Mouse (Mus musculus) heart, postnatal 0 days (tissue): Measurements from ENCODE around the gene Cox5b. TPM values are rescaled to one million over a fixed set of nuclear protein-coding genes. Genes with fewer than 3 reads are reported as not detected.
A peak's percentile ranks its signal among the peaks of the same experiment; 100 is the strongest.

Experiments
- ATAC-seq: fragments of 200-750 bp; cut with Nextera tagmentation; 2 replicates; pipeline ENCODE4 v1.8.0; 2017; ENCODE audit warnings: low read depth, moderate number of reproducible peaks, moderate library complexity; ENCODE audit not compliant: insufficient read depth
- DNase-seq: peaks from one replicate; pipeline ENCODE4 v3.0.0-alpha.2; 2016; ENCODE audit warnings: low spot score
- H3K27ac ChIP-seq: fragments of 300-500 bp; sonication (generic); 2 replicates; pipeline ENCODE4 v1.5.1; 2014; ENCODE audit warnings: low read depth, mild to moderate bottlenecking
- H3K27me3 ChIP-seq: fragments of 300-500 bp; sonication (generic); 2 replicates; pipeline ENCODE4 v1.6.1; 2014; ENCODE audit warnings: low read length, mixed read lengths; ENCODE audit not compliant: control insufficient read depth, insufficient read depth
- H3K36me3 ChIP-seq: fragments of 300-500 bp; sonication (generic); replicated peaks from 2 replicates; pipeline ENCODE4 v1.6.1; 2014; ENCODE audit warnings: low read length, mixed read lengths; ENCODE audit not compliant: control insufficient read depth, insufficient read depth
- H3K4me1 ChIP-seq: fragments of 300-500 bp; sonication (generic); 2 replicates; pipeline ENCODE4 v1.6.1; 2014; ENCODE audit warnings: antibody characterized with exemption; ENCODE audit not compliant: control insufficient read depth, insufficient read depth
- H3K4me2 ChIP-seq: fragments of 300-500 bp; sonication (generic); 2 replicates; pipeline ENCODE4 v1.6.1; 2014; ENCODE audit warnings: low read depth, mild to moderate bottlenecking, low read length, moderate library complexity
- H3K4me3 ChIP-seq: fragments of 300-500 bp; sonication (generic); 2 replicates; pipeline ENCODE4 v1.5.1; 2014; ENCODE audit warnings: low read depth, low read length
- H3K9ac ChIP-seq: fragments of 300-500 bp; sonication (generic); replicated peaks from 2 replicates; pipeline ENCODE4 v1.6.1; 2014; ENCODE audit warnings: low read depth, low read length, mixed read lengths
- H3K9me3 ChIP-seq: fragments of 300-500 bp; sonication (generic); replicated peaks from 2 replicates; pipeline ENCODE4 v1.6.1; 2016; ENCODE audit warnings: low read length; ENCODE audit not compliant: control insufficient read depth
- CTCF ChIP-seq: IDR thresholded peaks from 2 replicates; pipeline ENCODE4 v1.5.1; 2016; ENCODE audit warnings: antibody characterized with exemption, control low read depth, low read depth
- EP300 ChIP-seq: IDR thresholded peaks from 2 replicates; pipeline ENCODE4 v1.6.1; 2016; ENCODE audit warnings: antibody characterized with exemption, low read depth
- WGBS: fragments of 180-500 bp; shearing (Covaris S2); extraction: QIAGEN DNeasy Blood & Tissue Kit; methylation state at CpG from one replicate; pipeline ENCODE4 v1.1.7; 2014; 5-methylcytosine and 5-hydroxymethylcytosine counted together
- polyA plus RNA-seq: library from polyadenylated mRNA; unstranded; fragments of >200 nt; fragmentation: Nextera tagmentation; extraction: Ambion mirVana; gene quantifications from 2 replicates; pipeline ENCODE4 v1.2.1, GENCODE M21; 2015
- total RNA-seq: library from RNA; depleted of rRNA; stranded (reverse); fragments of >200 nt; gene quantifications from 2 replicates; pipeline ENCODE4 v1.2.3, GENCODE M21; 2014; ENCODE audit warnings: low replicate concordance; rRNA removed

Cox5b gene
- 1,006 and 1,233 TPM in 2 replicates for total RNA-seq
- 2,595 and 2,702 TPM in 2 replicates for polyA plus RNA-seq

DNA sequence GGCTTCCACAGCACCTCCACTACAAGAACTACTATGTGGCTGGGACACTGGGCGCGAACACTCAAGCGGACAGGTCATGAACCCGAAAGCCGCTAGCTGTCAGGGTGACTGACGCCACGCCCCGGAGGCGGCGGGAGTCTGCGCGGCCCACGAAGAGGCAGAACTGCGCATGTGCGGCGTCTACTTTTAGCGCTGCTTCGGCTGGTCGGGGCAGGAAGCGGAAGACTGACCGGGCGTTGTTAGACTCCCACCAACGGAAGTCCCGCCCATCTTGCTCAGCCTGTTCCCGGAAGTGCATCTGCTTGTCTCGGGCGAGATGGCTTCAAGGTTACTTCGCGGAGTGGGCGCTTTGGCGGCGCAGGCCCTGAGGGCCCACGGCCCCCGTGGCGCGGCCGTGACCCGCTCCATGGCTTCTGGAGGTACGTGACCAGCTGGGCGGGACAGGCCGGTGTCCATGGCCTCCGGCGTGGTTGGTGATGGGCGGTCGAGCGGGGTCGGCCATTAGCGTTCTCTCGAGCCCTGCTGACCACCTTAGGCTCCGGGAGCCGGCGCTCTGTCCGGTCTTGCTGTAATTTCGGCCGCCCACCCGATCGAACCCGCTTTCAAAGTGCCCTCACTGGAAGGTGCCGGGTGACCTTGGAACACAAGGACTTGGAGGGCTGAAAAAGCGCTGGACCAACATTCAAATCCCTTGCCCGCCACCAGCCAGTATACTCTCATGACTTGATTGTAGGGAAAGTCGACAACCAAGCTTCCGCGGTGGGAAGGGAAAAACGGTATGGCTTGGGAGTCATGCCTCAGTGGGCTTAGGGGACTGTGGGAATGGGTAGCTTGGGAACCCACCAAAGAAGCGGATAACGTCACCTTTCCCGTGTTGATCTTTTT lies at the start of gene Cox5b:
Gene Cox5b (plus strand): TSS at position 179 of the 885 bp plus-strand sequence.
- under 1% methylated on average over 68 of the region's 68 CpGs for WGBS
- H3K4me1 ChIP-seq = peaks cover 8% of the 10 kb centered on the region; the same call in 1 of the 2 replicates
- peak within 1 kb of the TSS; percentile 90 for H3K4me3 ChIP-seq
- H3K27ac ChIP-seq = peak within 1 kb of the TSS; percentile 89
- peaks cover 27% of the 10 kb centered on the region for H3K36me3 ChIP-seq
- H3K9me3 ChIP-seq = no peaks in the 10 kb centered on the region
- H3K9ac ChIP-seq = peak within 1 kb of the TSS; percentile 92
- peak within 1 kb of the TSS; percentile 91 for H3K4me2 ChIP-seq
- ATAC-seq (peak; percentile 96), DNase-seq (peak; percentile 99)
- H3K27me3 ChIP-seq = no peaks in the 10 kb centered on the region
- no peak for TF ChIP-seq EP300
- TF ChIP-seq CTCF = no peak

DNA sequence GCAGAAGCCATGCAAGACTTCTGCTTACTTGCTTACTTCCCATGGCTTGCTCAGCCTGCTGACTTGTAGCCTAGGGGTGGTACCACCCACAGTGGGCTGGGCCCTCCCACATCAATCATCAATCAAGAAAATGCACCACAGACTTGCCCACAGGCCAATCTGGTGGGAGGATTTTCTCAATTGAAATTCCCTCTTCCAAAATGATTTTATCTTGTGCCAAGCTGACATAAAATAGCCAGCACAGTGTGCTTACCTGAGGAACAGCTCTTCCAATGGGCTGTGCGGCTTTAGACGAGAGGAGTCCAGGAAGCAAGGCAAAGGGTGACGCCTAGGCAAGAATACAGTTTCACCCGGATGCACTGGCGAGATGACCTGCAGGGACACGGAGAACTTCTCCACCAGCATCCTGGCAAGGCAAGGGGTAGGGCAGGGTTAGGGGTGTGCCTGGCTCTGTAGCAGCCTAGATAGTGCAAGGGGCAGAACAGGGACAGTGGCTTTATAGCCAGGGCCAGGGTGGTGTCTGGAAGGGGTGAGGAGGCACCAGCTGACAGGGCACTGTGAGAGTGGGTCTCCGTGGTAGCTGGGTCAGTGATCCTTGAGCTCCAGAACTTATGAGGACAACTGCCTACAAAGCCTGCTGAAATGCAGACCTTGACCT lies 47.2 kb upstream of the Cox5b start:
- Histone ChIP-seq H3K9ac (no peak overlapping the region), H3K9me3 (no peaks in the 10 kb centered on the region), H3K4me3 (no peak overlapping the region), H3K36me3 (no peaks in the 10 kb centered on the region), H3K4me2 (no peak overlapping the region), H3K4me1 (peaks cover 5% of the 10 kb centered on the region), H3K27ac (no peak overlapping the region), H3K27me3 (no peaks in the 10 kb centered on the region)
- no peak for ATAC-seq
- TF ChIP-seq EP300 = no peak
- TF ChIP-seq CTCF = no peak
- 85% methylated on average over 7 of the region's 7 CpGs for WGBS
- DNase-seq = no peak

DNA sequence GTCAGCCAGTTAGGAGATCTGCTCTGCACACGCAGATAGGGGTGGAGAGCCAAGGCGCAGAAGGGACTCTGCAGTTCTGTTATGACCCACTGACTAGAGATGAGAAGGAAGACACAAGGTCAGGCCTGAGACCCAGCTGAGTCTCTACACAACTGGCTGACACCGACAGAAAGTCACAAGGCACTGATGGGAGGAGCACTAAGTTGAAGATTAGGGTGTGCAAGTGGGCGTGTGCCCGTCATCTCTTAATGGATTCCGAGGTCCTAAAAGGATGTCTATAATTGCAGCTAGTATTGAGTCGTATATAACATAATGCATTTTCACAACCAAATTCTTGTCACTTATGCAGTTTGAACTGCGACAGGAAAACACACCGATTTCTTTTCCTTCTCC lies 46.6 kb upstream of the Cox5b start:
- Histone ChIP-seq H3K9me3 (no peaks in the 10 kb centered on the region), H3K4me3 (no peak overlapping the region), H3K4me2 (no peak overlapping the region), H3K36me3 (no peaks in the 10 kb centered on the region), H3K27ac (no peak overlapping the region), H3K27me3 (no peaks in the 10 kb centered on the region), H3K4me1 (peaks cover 5% of the 10 kb centered on the region), H3K9ac (no peak overlapping the region)
- DNase-seq (no peak), ATAC-seq (no peak)
- no peak for TF ChIP-seq EP300
- no peak for TF ChIP-seq CTCF
- 78% methylated on average over 9 of the region's 9 CpGs for WGBS

DNA sequence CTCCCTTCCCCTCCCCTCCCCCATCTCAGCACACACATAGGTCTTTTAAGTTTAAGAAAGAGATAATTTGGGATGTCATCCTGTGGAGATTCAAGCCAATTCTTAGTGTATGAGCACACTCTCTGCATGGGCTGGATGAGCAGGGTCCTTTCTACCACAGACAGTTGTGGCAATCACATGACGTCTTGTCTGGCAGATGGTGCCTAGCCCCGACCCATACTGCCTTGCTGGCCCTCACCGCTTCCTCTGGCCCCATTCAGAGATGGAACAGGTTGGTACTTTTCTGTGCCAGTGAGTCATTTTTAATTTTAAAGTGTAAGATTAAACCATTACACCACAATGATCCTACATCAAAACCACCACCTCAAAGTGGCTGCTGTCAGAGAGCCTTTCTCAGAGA lies 45.0 kb upstream of the Cox5b start:
- 75% methylated on average over 3 of the region's 3 CpGs for WGBS
- DNase-seq (no peak), ATAC-seq (no peak)
- Histone ChIP-seq H3K27me3 (no peaks in the 10 kb centered on the region), H3K4me2 (no peak overlapping the region), H3K4me1 (peaks cover 5% of the 10 kb centered on the region), H3K9me3 (no peaks in the 10 kb centered on the region), H3K36me3 (no peaks in the 10 kb centered on the region), H3K27ac (no peak overlapping the region), H3K4me3 (no peak overlapping the region), H3K9ac (no peak overlapping the region)
- no peak for TF ChIP-seq EP300
- no peak for TF ChIP-seq CTCF

DNA sequence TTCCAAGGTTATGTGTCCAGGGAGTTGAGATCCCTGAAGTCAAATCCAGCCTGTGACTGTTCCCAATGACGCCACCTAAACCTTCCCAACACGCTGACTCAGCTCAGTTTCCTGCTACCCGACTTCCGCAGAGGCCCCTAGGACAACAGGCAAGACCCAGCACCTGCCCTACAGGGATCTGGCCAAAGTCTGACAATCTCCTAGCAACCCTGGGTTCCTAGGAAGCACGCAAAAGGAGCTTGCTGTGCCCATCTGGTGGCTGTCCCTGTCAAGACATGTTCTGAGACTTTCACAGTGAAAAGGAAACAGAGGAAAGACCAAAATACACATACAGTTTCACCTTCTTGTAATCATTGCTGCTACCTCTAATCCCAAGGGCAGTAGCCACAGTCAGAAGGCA lies 43.6 kb upstream of the Cox5b start:
- TF ChIP-seq EP300 (no peak), CTCF (peak; percentile 11; the same call in 1 of the 2 replicates)
- H3K4me2 ChIP-seq = no peak overlapping the region
- H3K9ac ChIP-seq = no peak overlapping the region
- H3K36me3 ChIP-seq = no peaks in the 10 kb centered on the region
- no peaks in the 10 kb centered on the region for H3K27me3 ChIP-seq
- H3K4me3 ChIP-seq = no peak overlapping the region
- no peak overlapping the region for H3K27ac ChIP-seq
- DNase-seq = no peak
- ATAC-seq = peak; percentile 60
- H3K9me3 ChIP-seq = no peaks in the 10 kb centered on the region
- WGBS = 44% methylated on average over 5 of the region's 5 CpGs
- H3K4me1 ChIP-seq = peaks cover 5% of the 10 kb centered on the region
